Mouse (Mus musculus) gastrocnemius, adult 18-20 months (tissue): ENCODE measurements around the gene Map4k3. TPM values are rescaled to one million over a fixed set of nuclear protein-coding genes. Genes with fewer than 3 reads are reported as not detected.
"Not testable (repeated sequence)": the region's sequence is repeated elsewhere in the genome, so short reads cannot be mapped to it uniquely, and the experiment has no call there.

Experiments used
- DNase-seq: peaks from one replicate; pipeline ENCODE4 v3.0.0; 2021; ENCODE audit warnings: low spot score
- total RNA-seq, 2 experiments: library from RNA; stranded (reverse); gene quantifications; 2 replicates each; pipeline ENCODE4 v1.2.3; 2021

Map4k3 gene
- total RNA-seq, 2 experiments from 2014 or later = 11.8 to 14.9 TPM

- DNase-seq = not testable (repeated sequence)
Observed at GRCm38 (mm10) chr17:80730283-80730682, 2.0 kb upstream of the Map4k3 start.

DNA sequence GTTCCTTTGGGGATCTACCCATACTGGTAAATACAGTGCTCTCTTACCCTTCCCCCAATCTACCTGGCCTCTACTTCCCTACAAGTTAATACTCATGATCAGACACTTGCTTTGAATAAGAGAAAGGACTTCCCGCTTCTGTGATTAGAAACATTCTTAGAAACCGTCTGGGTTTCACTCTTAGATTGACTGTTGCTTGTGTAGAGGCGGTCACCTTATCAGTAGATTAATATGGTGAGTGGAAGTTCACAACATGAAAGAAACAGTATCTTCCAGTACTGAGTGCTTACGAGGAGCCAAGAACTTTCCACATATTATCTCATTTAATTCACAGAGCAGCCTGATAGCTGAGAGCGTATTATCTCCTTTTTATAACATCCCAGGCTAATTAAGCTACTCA, 1.5 kb upstream of the Map4k3 start:
- no peak for DNase-seq

GRCm38 (mm10) chr17:80729080-80729749, 930 bp upstream of the Map4k3 start:
- DNase-seq = no peak

DNA sequence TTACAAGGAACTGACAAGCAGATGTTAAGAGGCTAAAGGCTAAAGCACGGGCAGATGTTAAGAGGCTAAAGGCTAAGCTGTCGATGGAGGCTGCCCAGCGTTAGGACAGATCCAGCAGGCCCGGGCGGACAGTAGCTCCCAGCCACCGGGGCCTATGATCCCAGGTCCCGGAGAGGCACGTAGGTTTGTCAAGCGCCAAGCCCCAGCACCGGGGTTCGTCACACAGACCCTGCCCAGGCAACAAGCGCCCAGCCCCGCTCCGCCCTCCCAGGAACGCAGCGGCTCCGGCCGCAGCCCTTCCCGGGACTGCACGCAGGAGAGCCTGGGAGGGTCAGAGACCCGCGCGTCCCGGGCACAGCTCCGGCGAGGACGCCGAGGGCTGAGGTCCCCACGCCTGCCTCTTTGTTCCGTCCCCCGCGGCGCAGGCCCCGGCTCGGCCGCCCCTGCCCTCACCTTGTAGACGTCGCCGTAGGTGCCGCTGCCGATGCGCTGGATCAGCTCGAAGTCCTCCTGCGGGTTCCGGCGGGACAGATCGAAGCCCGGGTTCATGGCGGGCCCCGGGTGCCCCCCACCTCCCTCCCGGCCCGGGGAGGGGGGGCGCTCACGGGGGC, 839 bp downstream of the Map4k3 start:
- peak; percentile 39 for DNase-seq

DNA sequence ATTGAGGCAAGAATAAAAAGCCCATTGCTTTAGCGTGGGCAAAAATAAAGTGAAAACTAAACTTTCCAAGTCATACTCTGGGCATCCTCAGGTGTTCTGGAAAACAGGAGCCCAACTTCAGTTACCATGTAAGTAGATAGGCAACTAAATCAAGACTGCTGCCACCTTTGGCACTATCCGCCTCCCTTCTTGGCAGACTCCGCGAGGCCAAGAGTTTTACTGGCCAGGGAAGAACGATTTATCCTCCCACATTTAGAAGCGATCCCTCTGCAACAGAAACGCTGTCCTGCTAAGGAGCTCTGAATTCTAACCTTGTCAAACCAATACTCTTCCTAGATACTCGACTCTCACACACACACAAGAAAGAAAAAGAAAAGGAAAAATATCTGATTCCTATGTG, 1.5 kb downstream of the Map4k3 start:
- DNase-seq = peak; percentile 78

- no peak for DNase-seq
Observed at GRCm38 (mm10) chr17:80723092-80723491, 5.2 kb downstream of the Map4k3 start.

DNA sequence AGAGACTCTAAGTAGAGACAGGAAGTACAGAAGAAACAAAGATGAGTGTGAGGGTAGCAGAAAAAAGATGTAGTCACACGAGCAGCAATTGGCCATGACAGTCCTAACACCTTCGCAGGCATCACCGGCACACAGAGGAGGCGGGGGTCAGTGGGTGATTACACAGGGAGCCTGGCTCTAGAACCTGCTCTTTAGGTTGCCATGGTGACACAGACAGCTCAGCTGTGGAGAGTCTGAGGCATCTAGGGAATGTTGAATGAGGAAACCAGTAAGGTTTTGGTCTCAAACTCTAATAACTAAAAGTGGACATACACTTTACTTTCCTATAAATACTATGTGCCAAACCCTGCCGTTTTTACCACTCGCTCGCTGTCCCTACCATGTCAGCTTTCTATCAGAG, 6.6 kb downstream of the Map4k3 start:
- no peak for DNase-seq

DNA sequence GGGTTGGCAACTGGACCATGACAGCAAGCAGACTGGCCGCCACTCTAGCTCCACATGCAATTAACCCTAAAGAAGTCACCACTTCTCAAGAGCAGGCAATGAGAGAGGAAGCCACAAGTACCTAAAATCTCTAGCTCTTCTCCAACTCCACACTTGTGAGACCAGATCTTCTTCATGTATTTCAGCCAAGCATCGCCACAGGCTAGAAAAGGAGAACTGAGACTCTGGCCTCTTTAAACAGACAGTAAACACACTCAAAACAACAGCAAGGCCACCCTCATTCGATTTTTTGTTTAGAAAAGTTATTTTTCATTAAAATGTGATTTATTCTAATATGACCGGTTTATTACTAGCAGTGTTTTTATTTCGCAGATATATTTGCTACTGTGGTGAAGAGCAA, 9.0 kb downstream of the Map4k3 start:
- no peak for DNase-seq

GRCm38 (mm10) chr17:80718243-80718642, 10.0 kb downstream of the Map4k3 start:
- no peak for DNase-seq

GRCm38 (mm10) chr17:80713588-80713987, 14.7 kb downstream of the Map4k3 start:
- no peak for DNase-seq

DNA sequence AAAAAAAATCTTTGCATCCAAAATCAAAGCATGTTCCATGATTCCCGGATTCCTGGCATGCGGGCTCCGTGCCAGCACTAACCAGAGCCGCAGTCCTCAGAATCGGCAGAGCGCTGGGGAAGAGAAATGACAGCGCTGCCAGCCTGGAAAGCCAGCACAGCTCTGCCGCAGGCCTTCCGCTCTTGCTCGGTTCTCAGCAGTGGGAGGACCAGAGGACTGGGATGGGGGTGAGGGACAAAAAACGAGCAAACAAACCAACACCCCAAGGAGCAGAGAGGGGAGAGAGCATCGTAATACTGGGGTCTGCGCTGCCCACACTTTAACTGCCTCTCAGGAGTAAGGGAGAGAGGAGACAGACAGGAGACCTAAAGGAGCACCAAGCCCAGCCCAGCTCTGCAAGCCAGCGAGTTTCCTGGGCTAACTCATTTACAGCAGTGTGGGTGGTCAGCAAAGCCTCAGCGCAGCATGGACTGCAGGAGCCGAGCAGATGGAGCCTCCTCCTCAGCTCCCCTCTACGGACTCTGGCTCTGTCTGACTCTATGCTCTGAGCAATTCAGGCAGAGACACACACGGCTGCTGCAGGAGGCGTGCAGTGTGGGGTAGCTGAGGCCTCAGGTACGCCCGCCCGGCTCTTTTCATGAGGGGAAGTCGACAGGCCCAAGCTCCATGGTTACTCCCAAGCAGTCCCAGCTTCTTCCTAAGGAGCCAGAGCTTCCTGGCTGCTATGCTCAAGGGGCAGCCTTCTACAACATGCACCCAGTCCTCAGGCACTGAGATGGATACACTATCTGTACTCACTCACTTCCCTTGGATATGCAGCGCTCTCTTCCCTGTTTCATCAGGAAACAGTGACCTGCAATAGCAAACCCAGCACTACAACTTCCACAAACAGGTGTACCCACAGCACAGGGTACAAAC, 18.1 kb downstream of the Map4k3 start:
- DNase-seq = no peak

DNA sequence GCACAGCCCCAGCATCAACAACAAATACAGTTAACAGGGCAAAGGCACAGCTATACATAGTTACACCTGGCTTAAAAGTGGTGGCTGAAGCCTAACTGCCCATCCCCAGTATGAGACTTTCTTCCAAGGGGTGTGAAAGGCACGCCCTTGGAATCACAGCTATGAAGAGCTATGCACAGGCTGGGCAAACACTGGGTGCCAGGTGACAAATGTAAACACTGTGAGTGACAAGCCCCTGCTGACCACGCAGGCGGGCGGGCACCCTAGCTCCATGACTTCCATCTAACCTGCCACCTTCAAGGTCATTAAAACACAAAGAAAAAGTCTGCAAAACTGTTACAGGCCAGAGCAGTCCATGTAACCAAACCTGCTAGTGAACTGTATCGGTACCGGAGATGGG, 19.5 kb downstream of the Map4k3 start:
- no peak for DNase-seq

DNA sequence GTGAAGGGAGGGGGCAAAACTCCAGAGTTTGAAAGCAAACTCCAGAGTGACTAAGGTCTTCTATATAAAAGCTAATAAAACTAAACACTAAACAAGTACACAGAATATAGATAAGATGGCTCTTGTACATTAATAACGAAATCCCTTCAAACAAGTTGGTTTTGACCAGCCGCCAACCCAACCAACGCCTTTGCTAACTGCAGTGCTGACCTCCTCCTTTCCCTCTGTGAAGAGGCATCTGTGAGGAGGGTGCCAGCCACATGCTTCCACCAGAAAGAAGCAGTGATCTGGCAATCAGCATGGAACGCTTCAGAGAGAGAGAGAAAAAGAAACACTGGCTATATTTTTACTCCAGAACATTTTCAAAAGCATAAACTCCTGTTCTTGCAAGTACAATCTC, 21.1 kb downstream of the Map4k3 start:
- DNase-seq = no peak

DNA sequence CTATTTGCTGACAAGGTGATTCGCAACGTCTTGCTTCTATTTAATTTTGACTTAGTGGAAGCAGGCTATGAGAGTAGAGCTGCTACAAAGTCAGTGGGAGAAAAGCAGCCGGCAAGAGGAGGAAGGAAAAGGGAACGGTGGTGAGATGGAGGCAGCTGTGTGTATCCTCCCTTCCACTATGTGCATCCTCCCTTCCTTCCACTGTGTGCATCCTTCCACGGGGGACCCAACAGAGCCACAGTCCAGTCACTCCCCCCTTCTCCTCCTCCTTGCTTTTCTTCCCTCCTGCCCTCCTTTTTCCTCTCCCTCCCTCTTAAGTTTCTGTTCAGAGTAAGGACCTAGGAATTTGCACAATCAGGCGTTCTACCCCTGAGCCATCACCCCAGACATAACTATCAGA, 21.7 kb downstream of the Map4k3 start:
- DNase-seq = no peak

- no peak for DNase-seq
Observed at GRCm38 (mm10) chr17:80701687-80702086, 26.6 kb downstream of the Map4k3 start.

DNA sequence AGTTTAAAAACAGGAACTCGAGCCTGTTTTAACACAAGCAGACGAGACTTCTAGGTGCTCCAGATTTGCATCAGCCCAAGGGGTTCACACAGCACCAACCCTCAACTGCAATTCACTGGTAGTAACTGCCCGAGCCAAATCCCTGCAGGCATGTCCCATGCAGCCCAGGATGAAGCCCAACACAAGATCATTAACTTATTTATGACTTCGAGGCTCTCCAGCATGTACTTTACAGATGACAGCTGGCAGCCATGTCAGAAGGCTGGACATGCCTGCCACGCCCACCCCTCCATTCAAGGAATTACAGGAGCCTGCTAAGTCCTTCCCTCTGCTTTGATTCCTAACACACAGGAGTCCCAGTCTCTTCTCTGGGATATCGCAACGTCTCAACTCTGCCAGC, 29.4 kb downstream of the Map4k3 start:
- DNase-seq = no peak

GRCm38 (mm10) chr17:80698191-80698901, 29.9 kb downstream of the Map4k3 start:
- DNase-seq = no peak

DNA sequence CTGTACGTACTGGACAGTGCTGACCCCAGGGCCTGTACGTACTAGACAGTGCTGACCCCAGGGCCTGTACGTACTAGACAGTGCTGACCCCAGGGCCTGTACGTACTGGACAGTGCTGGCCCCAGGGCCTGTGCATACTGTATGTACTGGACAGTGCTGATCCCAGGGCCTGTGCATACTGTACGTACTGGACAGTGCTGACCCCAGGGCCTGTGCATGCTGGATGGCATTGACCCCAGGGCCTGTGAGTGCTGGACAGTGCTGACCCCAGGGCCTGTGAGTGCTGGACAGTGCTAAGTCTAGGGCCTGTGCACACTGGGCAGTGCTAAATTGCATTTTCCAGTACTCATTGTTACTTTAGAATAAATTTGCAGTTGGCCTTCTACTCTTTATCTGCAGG, 31.3 kb downstream of the Map4k3 start:
- DNase-seq = no peak

DNA sequence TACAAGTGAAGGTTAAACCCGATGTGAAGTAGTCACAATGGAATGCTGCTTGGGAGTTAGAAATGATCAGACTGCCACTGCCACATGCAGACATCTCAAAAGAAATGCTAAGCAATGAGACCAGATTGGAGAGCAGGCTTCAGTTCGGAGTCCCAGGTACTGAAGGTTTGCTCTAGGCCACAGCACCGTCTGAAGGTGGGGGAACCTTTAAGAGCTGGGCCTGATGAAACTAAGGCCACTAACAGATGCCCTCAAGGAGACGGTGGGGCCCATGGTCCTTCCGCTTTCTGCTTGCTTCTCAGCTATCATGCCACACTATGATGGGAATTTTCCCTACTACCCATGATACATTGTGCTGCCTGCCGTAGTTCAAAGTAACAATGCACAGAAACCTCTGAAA, 32.1 kb downstream of the Map4k3 start:
- DNase-seq = no peak

- DNase-seq = no peak
Observed at GRCm38 (mm10) chr17:80693707-80694106, 34.6 kb downstream of the Map4k3 start.

DNA sequence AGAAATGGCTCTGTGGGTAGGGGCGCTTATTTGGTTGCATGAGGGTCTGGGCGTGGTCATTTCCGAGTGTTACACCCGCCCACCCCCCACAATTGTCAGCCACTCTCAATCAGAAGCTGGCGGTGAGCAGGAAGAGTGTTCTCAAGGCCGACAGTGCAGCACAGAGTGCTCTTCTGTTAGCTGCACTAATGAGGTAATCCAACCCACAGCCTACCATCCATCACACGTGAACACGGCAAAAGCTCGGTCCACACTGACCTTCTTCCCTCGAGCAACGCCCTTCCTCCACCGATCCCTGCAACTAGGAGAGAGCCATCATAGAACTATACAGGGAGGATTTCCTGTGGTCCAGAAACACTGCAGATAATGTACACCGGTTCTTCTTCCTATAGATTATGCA, 36.1 kb downstream of the Map4k3 start:
- no peak for DNase-seq

- no peak for DNase-seq
Observed at GRCm38 (mm10) chr17:80688701-80689100, 39.6 kb downstream of the Map4k3 start.
